11 mouse cellular contexts compared by ENCODE assay signal in the genomic region with DNA sequence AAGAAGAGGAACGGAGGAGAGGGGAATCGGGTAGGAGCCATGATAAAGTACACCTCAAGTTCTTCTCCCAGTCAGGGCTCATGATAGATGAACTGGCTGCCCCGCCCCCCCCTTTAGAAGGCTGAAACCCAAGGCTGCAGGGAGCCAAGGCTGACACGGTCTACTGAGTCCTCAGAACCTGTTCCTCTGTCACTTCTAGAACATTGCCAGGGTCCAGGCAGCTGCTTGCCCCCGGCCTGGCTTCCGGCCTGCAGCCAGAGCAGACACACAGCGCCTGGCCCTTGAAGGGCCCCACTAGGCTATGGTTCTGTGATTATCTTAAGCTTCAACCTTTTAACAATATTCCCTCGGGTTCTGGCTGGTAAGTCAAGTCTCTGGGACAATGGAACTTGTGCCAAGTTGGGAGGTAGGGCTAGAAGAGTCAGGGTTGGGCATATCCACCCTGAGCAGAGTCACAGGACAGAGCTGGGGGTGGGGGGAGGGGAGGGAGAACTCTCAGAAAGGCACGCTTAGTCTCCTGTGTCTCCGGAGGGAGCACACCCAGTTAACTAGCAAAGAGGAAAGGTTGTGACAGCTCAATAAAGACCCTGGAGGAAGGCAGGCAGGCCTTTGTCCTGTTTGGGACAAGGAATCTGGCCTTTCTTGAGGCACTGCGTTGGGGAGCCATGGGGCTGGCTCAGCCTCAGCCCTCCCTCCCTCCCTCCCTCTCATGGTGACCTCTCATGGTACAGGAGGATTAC. TPM values are rescaled to one million over a fixed set of nuclear protein-coding genes. Genes with fewer than 3 reads are reported as not detected.
DNase-seq lines count a peak whose midpoint lies in the region; ATAC-seq lines count a peak whose summit lies in the region.
"Had no signal": no experiment of that assay in that cellular context is flagged by ENCODE, and none has a peak within 500 bp of the region (broad histone marks: within the 10 kb centered on the region; RNA-seq: fewer than 3 reads in every experiment).

No protein-coding gene starts in this region.

- peak; percentile 57; the same call in 1 of the 2 replicates for ATAC-seq in hindbrain, embryonic 16.5 days
- no peak for ATAC-seq in limb, embryonic 11.5 days (ENCODE audit: insufficient number of reproducible peaks, low FRiP score, low TSS enrichment, low read depth)

- DNase-seq in left cerebral cortex, postnatal 4 days = peak; percentile 44
- DNase-seq in left cerebral cortex, adult 8-10 months (ENCODE audit: low spot score in 2 of 2) = no peak
- peak; percentile 30 for DNase-seq in adrenal gland, postnatal 25 days
- no peak for DNase-seq in limb, embryonic 11.5 days (ENCODE audit: low spot score)
- no peak for DNase-seq in spleen, postnatal 14 days (ENCODE audit: low spot score in 2 of 2)
- DNase-seq in urinary bladder, adult 18-20 months (ENCODE audit: low spot score in 2 of 2) = no peak
- no peak for DNase-seq in left cerebral cortex, adult 11 months (ENCODE audit: low spot score)
- DNase-seq: cerebellum, postnatal 25 days; thymus, postnatal 14 days had no signal

- no peaks in the 10 kb centered on the region for H3K36me3 ChIP-seq in hindbrain, embryonic 16.5 days (ENCODE audit: control insufficient read depth, insufficient read depth, low read length)
- H3K36me3 ChIP-seq in limb, embryonic 11.5 days (ENCODE audit: control insufficient read depth, insufficient read depth, low read length) = no peaks in the 10 kb centered on the region

- H3K27ac ChIP-seq in hindbrain, embryonic 16.5 days (ENCODE audit: low read depth, low read length) = no peak overlapping the region
- H3K27ac ChIP-seq in limb, embryonic 11.5 days (replicated peaks; ENCODE audit: low read depth, low read length) = no peak overlapping the region

- H3K4me1 ChIP-seq in hindbrain, embryonic 16.5 days (ENCODE audit: control insufficient read depth, insufficient read depth, low read depth, low read length) = peaks cover 9% of the 10 kb centered on the region
- H3K4me1 ChIP-seq in limb, embryonic 11.5 days (ENCODE audit: control insufficient read depth, insufficient read depth, low read length) = peaks cover 4% of the 10 kb centered on the region; the same call in 1 of the 2 replicates

- H3K9me3 ChIP-seq in hindbrain, embryonic 16.5 days (ENCODE audit: control insufficient read depth, low read length) = no peaks in the 10 kb centered on the region
- no peaks in the 10 kb centered on the region for H3K9me3 ChIP-seq in limb, embryonic 11.5 days (ENCODE audit: control insufficient read depth, low read length)

- WGBS in hindbrain, embryonic 16.5 days = 34% methylated on average over 11 of the region's 11 CpGs
- WGBS in limb, embryonic 11.5 days = 47% methylated on average over 11 of the region's 11 CpGs

- intact Hi-C loops in left cerebral cortex, postnatal 4 days (cut with DNase I) = no loop called here

- no peak overlapping the region for H3K9ac ChIP-seq in hindbrain, embryonic 16.5 days (ENCODE audit: low read depth, low read length)
- H3K9ac ChIP-seq in limb, embryonic 11.5 days (ENCODE audit: low read length) = 0 out of 2 replicates have a peak overlapping the region, but pooled peaks have one; percentile 22

- H3K27me3 ChIP-seq in hindbrain, embryonic 16.5 days (replicated peaks; ENCODE audit: control insufficient read depth, insufficient read depth, low read length) = no peaks in the 10 kb centered on the region
- no peaks in the 10 kb centered on the region for H3K27me3 ChIP-seq in limb, embryonic 11.5 days (ENCODE audit: control insufficient read depth, insufficient read depth, low read length)

- H3K4me2 ChIP-seq in hindbrain, embryonic 16.5 days (ENCODE audit: low read length) = no peak overlapping the region
- H3K4me2 ChIP-seq in limb, embryonic 11.5 days (ENCODE audit: low read depth, severe bottlenecking) = no peak overlapping the region

- H3K4me3 ChIP-seq in hindbrain, embryonic 16.5 days (ENCODE audit: low read length) = no peak overlapping the region
- no peak overlapping the region for H3K4me3 ChIP-seq in limb, embryonic 11.5 days (ENCODE audit: low read depth, low read length)

RNA-seq across cellular contexts. Expression of gene Slc45a1, which starts 57.6 kb away (rescaled TPM):
- 10 to 100 TPM; 40.9 to 41.7 TPM for total RNA-seq in left cerebral cortex, postnatal 4 days (2021)
- total RNA-seq in left cerebral cortex, adult 8-10 months (2022) = 10 to 100 TPM; 46.9 to 54.4 (median 48.5) TPM
- total RNA-seq in adrenal gland, postnatal 25 days (2021) = 0.46 and 0.67 TPM in 2 replicates
- polyA plus RNA-seq in hindbrain, embryonic 16.5 days (2015; fragmentation: Nextera tagmentation; extraction: Ambion mirVana) = 44.7 and 46.7 TPM in 2 replicates
- polyA plus RNA-seq in limb, embryonic 11.5 days (2014; fragmentation: Nextera tagmentation; extraction: Ambion mirVana) = 0.73 and 1.0 TPM in 2 replicates
- polyA plus RNA-seq: heart, postnatal 0 days had no signal

Comparison
In these comparisons a context has a peak if more than half of its experiments do, and no peak if none do; other contexts are left out.
1. DNase-seq: peak in left cerebral cortex, postnatal 4 days (single experiment) and adrenal gland, postnatal 25 days (single experiment); none in left cerebral cortex, adult 8-10 months (0 of 2), limb, embryonic 11.5 days (single experiment), spleen, postnatal 14 days (0 of 2), urinary bladder, adult 18-20 months (0 of 2) and left cerebral cortex, adult 11 months (single experiment).
2. RNA of gene Slc45a1, which starts 57.6 kb away (total RNA-seq): 46.9 to 54.4 TPM in left cerebral cortex, adult 8-10 months and 40.9 to 41.7 TPM in left cerebral cortex, postnatal 4 days; 0.46 to 0.67 TPM in adrenal gland, postnatal 25 days; every median in the first group is over 10 times any median in the second.